Mouse (Mus musculus) midbrain, embryonic 16.5 days (tissue): Measurements from ENCODE around the gene Abcc3. TPM values are rescaled to one million over a fixed set of nuclear protein-coding genes. Genes with fewer than 3 reads are reported as not detected.

Experiments
- polyA plus RNA-seq: library from polyadenylated mRNA; unstranded; fragments of >200 nt; fragmentation: Nextera tagmentation; extraction: Ambion mirVana; gene quantifications from 2 replicates; pipeline ENCODE4 v1.2.1, GENCODE M21; 2015

Gene Abcc3
- polyA plus RNA-seq, 1 experiment from 2014 or later, result 0.57 TPM

Other genes starting within 250 kb of the Abcc3 start
- gene Tob1, start 181.5 kb downstream of the Abcc3 start, polyA plus RNA-seq, result 28.1 and 28.6 TPM in 2 replicates
- 4.1 and 5.0 TPM in 2 replicates for gene Wfikkn2, start 147.0 kb downstream of the Abcc3 start, polyA plus RNA-seq
- gene Gm21885, start 111.1 kb downstream of the Abcc3 start, polyA plus RNA-seq, result 0.95 TPM in 1 of 2 replicates, not detected in the other
- 142 and 159 TPM in 2 replicates for gene Luc7l3, start 71.0 kb downstream of the Abcc3 start, polyA plus RNA-seq
- 8.5 and 10.2 TPM in 2 replicates for gene Ankrd40, start 65.0 kb downstream of the Abcc3 start, polyA plus RNA-seq
- 18.4 and 21.2 TPM in 2 replicates for gene Cacna1g, start 81.2 kb upstream of the Abcc3 start, polyA plus RNA-seq
- 0.43 and 0.66 TPM in 2 replicates for gene Spata20, start 93.2 kb upstream of the Abcc3 start, polyA plus RNA-seq
- gene Epn3, start 107.0 kb upstream of the Abcc3 start, polyA plus RNA-seq, result 0.43 and 0.57 TPM in 2 replicates
- 4.9 and 5.6 TPM in 2 replicates for gene Mycbpap, start 128.7 kb upstream of the Abcc3 start, polyA plus RNA-seq
- 9.4 and 11.4 TPM in 2 replicates for gene Rsad1, start 156.3 kb upstream of the Abcc3 start, polyA plus RNA-seq
- 0.43 and 0.61 TPM in 2 replicates for gene Chad, start 172.1 kb upstream of the Abcc3 start, polyA plus RNA-seq
- 1.2 and 1.9 TPM in 2 replicates for gene Acsf2, start 208.9 kb upstream of the Abcc3 start, polyA plus RNA-seq
- gene Lrrc59, start 236.8 kb upstream of the Abcc3 start, polyA plus RNA-seq, result 151 and 158 TPM in 2 replicates